Mouse (Mus musculus): ENCODE measurements around the gene Tcp11l2. TPM values are rescaled to one million over a fixed set of nuclear protein-coding genes. Genes with fewer than 3 reads are reported as not detected.

Tcp11l2 gene
- polyA plus RNA-seq, 1 experiment from 2014 or later, result 19.5 TPM

- H3K9me3 ChIP-seq, result no peaks in the 10 kb centered on the region
- no peaks in the 10 kb centered on the region for H3K4me1 ChIP-seq (replicated peaks)
- H3K27ac ChIP-seq, result no peak overlapping the region
- H3K36me3 ChIP-seq, result no peaks in the 10 kb centered on the region
- no peak overlapping the region for H3K9ac ChIP-seq (replicated peaks)
- ATAC-seq, result no peak
- WGBS, result 76% methylated on average over 11 of the region's 11 CpGs
- H3K4me3 ChIP-seq (replicated peaks), result no peak overlapping the region
- no peaks in the 10 kb centered on the region for H3K27me3 ChIP-seq
- no peak overlapping the region for H3K4me2 ChIP-seq (replicated peaks)
Measured at GRCm38 (mm10) chr10:84542802-84543658, 33.4 kb upstream of the Tcp11l2 start.

DNA sequence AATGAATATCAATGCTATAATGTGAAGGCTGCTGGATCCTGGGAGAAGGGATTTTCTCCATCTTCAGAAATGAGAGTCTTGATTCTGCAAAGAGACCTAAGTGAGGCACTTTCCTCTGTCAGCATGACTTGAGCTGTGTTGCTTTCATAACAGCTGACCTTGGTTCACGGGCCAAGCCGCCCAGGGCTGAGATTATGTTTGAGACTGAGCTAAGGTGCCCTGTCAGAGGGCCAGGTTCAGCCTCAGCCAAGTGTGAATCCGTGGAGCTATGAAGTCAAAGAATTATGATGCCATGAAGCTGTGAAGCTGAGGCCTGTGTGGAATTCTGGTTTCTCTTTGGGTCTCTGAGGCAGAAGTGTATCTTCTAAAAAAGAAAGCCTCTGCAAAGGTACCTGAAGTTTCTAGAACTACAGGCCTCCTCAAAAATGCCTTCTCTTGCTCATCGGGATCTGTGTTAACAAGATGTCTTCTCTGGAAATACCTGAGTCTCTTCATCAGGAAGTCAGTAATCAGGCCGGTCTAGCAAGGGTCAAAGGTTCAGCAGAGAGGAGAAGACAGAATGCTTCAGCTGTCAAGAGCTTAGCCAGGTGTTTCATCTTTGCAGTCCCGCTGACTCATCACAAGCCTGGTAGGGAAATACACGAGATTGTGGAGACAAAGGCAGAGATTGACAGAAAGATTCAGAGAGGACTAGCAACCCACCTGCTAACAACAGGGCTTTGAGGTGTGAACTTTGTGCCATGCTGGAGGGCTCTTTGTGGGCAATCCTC lies 31.4 kb upstream of the Tcp11l2 start:
- no peak for ATAC-seq
- H3K4me1 ChIP-seq (replicated peaks), result no peaks in the 10 kb centered on the region
- H3K36me3 ChIP-seq, result no peaks in the 10 kb centered on the region
- H3K27ac ChIP-seq, result no peak overlapping the region
- H3K27me3 ChIP-seq, result no peaks in the 10 kb centered on the region
- no peak overlapping the region for H3K4me2 ChIP-seq (replicated peaks)
- WGBS, result 78% methylated on average over 7 of the region's 7 CpGs
- H3K4me3 ChIP-seq (replicated peaks), result no peak overlapping the region
- H3K9me3 ChIP-seq, result no peaks in the 10 kb centered on the region
- H3K9ac ChIP-seq (replicated peaks), result no peak overlapping the region

DNA sequence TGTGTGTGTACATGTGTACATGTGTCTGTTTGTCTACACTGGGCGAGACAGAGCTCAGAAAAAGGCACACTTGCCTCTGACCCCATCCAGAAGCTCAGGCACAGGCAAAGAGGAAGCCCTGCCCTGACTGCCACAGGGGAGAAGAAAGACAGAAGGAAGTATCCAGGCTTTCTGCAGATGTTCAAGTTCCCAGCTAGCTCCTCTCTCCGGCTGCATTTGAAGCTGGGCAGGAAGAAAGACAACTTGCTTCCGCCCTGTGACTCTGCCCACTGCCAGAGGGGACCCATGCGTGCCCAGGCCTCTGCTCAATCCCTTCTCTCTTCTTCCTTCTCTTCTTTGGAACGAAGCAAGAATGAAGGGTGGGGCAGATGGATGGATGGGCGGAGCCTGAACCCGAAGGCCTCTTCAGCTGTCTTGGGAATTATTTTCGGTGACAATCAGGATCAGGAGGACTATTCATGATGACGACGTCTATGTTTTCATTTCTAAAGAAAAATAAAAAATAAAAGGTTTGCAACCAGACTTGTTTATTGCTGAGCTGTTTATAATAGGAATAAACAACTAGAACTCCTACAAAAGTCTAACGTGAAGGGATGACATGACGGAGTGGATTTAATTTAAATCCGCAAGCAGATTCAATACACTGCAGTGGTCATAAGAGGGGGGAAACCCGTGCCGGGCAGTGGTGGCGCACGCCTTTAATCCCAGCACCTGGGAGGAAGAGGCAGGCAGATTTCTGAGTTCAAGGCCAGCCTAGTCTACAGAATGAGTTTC lies 27.1 kb upstream of the Tcp11l2 start:
- ATAC-seq, result no peak
- 78% methylated on average over 17 of the region's 17 CpGs for WGBS
- no peaks in the 10 kb centered on the region for H3K27me3 ChIP-seq

DNA sequence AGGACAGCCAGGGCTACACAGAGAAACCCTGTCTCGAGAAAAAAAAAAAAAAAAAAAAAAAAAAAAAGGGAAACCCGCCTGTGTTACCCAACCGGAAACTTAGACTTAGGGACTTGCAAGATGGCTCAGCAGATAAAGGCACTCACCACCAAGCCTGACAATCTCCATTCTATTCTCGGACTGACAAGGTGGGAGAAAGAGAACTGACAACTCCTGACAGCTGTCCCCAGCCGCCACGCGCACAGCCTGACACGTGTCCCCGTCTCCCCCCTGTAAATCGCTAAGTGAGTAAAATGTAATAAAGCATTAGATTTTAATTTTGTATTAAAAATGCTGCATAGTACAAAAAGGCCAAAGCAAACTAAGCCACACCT lies 26.5 kb upstream of the Tcp11l2 start:
- no peak overlapping the region for H3K27ac ChIP-seq
- H3K4me1 ChIP-seq (replicated peaks), result no peaks in the 10 kb centered on the region
- H3K4me3 ChIP-seq (replicated peaks), result no peak overlapping the region
- H3K9ac ChIP-seq (replicated peaks), result no peak overlapping the region
- no peaks in the 10 kb centered on the region for H3K27me3 ChIP-seq
- H3K4me2 ChIP-seq (replicated peaks), result no peak overlapping the region
- H3K9me3 ChIP-seq, result no peaks in the 10 kb centered on the region
- no peaks in the 10 kb centered on the region for H3K36me3 ChIP-seq
- ATAC-seq, result no peak
- WGBS, result 90% methylated on average over 10 of the region's 10 CpGs

More for the DNA sequence above, 27.1 kb upstream of the Tcp11l2 start:
- Histone ChIP-seq H3K27ac (no peak overlapping the region), H3K9me3 (no peaks in the 10 kb centered on the region), H3K4me2 (replicated peaks) (no peak overlapping the region), H3K9ac (replicated peaks) (no peak overlapping the region), H3K36me3 (no peaks in the 10 kb centered on the region), H3K4me3 (replicated peaks) (no peak overlapping the region), H3K4me1 (replicated peaks) (no peaks in the 10 kb centered on the region)

GRCm38 (mm10) chr10:84551846-84552245 lies 24.6 kb upstream of the Tcp11l2 start:
- WGBS, result 90% methylated on average over 3 of the region's 3 CpGs
- H3K27ac ChIP-seq, result no peak overlapping the region
- no peak for ATAC-seq
- H3K4me3 ChIP-seq (replicated peaks), result no peak overlapping the region
- H3K27me3 ChIP-seq, result no peaks in the 10 kb centered on the region
- H3K9me3 ChIP-seq, result no peaks in the 10 kb centered on the region
- H3K4me2 ChIP-seq (replicated peaks), result no peak overlapping the region
- H3K4me1 ChIP-seq (replicated peaks), result no peaks in the 10 kb centered on the region
- no peak overlapping the region for H3K9ac ChIP-seq (replicated peaks)
- H3K36me3 ChIP-seq, result no peaks in the 10 kb centered on the region

- no peaks in the 10 kb centered on the region for H3K36me3 ChIP-seq
- no peak overlapping the region for H3K4me2 ChIP-seq (replicated peaks)
- no peak for ATAC-seq
- no peaks in the 10 kb centered on the region for H3K27me3 ChIP-seq
- H3K9ac ChIP-seq (replicated peaks), result no peak overlapping the region
- H3K27ac ChIP-seq, result no peak overlapping the region
- 94% methylated on average over 2 of the region's 2 CpGs for whole genome bisulfite sequencing
- H3K9me3 ChIP-seq, result no peaks in the 10 kb centered on the region
- no peaks in the 10 kb centered on the region for H3K4me1 ChIP-seq (replicated peaks)
- H3K4me3 ChIP-seq (replicated peaks), result no peak overlapping the region
Measured at GRCm38 (mm10) chr10:84552477-84552876, 23.9 kb upstream of the Tcp11l2 start.

- Histone ChIP-seq H3K4me2 (replicated peaks) (no peak overlapping the region), H3K36me3 (no peaks in the 10 kb centered on the region), H3K27ac (no peak overlapping the region), H3K4me1 (replicated peaks) (no peaks in the 10 kb centered on the region), H3K4me3 (replicated peaks) (no peak overlapping the region), H3K9ac (replicated peaks) (no peak overlapping the region), H3K27me3 (no peaks in the 10 kb centered on the region), H3K9me3 (no peaks in the 10 kb centered on the region; the same call in 1 of the 2 replicates)
- ATAC-seq, result no peak
- 38% methylated on average over 6 of the region's 6 CpGs for WGBS
Measured at GRCm38 (mm10) chr10:84554291-84555009, 22.0 kb upstream of the Tcp11l2 start.

GRCm38 (mm10) chr10:84556120-84556519 lies 20.3 kb upstream of the Tcp11l2 start:
- H3K4me1 ChIP-seq (replicated peaks), result no peaks in the 10 kb centered on the region
- no peaks in the 10 kb centered on the region; the same call in 1 of the 2 replicates for H3K9me3 ChIP-seq
- H3K9ac ChIP-seq (replicated peaks), result no peak overlapping the region
- no peak overlapping the region for H3K4me3 ChIP-seq (replicated peaks)
- H3K27me3 ChIP-seq, result no peaks in the 10 kb centered on the region
- H3K36me3 ChIP-seq, result no peaks in the 10 kb centered on the region
- H3K27ac ChIP-seq, result no peak overlapping the region
- H3K4me2 ChIP-seq (replicated peaks), result no peak overlapping the region
- 75% methylated on average over 2 of the region's 2 CpGs for WGBS
- no peak for ATAC-seq

- Histone ChIP-seq H3K36me3 (no peaks in the 10 kb centered on the region), H3K4me3 (replicated peaks) (no peak overlapping the region), H3K9me3 (no peaks in the 10 kb centered on the region; the same call in 1 of the 2 replicates), H3K27ac (no peak overlapping the region), H3K27me3 (no peaks in the 10 kb centered on the region), H3K4me2 (replicated peaks) (no peak overlapping the region), H3K4me1 (replicated peaks) (no peaks in the 10 kb centered on the region), H3K9ac (replicated peaks) (no peak overlapping the region)
- WGBS, result 84% methylated on average over 1 of the region's 1 CpGs
- no peak for ATAC-seq
Measured at GRCm38 (mm10) chr10:84558511-84558910, 17.9 kb upstream of the Tcp11l2 start.

- no peaks in the 10 kb centered on the region for H3K27me3 ChIP-seq
- H3K4me2 ChIP-seq (replicated peaks), result no peak overlapping the region
- no peak overlapping the region for H3K4me3 ChIP-seq (replicated peaks)
- no peaks in the 10 kb centered on the region; the same call in 1 of the 2 replicates for H3K9me3 ChIP-seq
- WGBS, result 89% methylated on average over 4 of the region's 4 CpGs
- no peak overlapping the region for H3K9ac ChIP-seq (replicated peaks)
- no peaks in the 10 kb centered on the region for H3K36me3 ChIP-seq
- no peak for ATAC-seq
- H3K4me1 ChIP-seq (replicated peaks), result no peaks in the 10 kb centered on the region
- H3K27ac ChIP-seq, result no peak overlapping the region
Measured at GRCm38 (mm10) chr10:84559986-84560385, 16.4 kb upstream of the Tcp11l2 start.

GRCm38 (mm10) chr10:84562121-84562520 lies 14.3 kb upstream of the Tcp11l2 start:
- no peak for ATAC-seq
- no peaks in the 10 kb centered on the region; the same call in 1 of the 2 replicates for H3K9me3 ChIP-seq
- no peaks in the 10 kb centered on the region for H3K36me3 ChIP-seq
- H3K9ac ChIP-seq (replicated peaks), result no peak overlapping the region
- H3K27me3 ChIP-seq, result no peaks in the 10 kb centered on the region
- no peak overlapping the region for H3K4me3 ChIP-seq (replicated peaks)
- H3K4me1 ChIP-seq (replicated peaks), result no peaks in the 10 kb centered on the region
- no peak overlapping the region for H3K27ac ChIP-seq
- H3K4me2 ChIP-seq (replicated peaks), result no peak overlapping the region
- 63% methylated on average over 5 of the region's 5 CpGs for WGBS

All from midbrain, embryonic 13.5 days (tissue).